Mouse (Mus musculus): ENCODE results near the gene Nupl2. TPM values are rescaled to one million over a fixed set of nuclear protein-coding genes. Genes with fewer than 3 reads are reported as not detected.

Nupl2 gene
- total RNA-seq (2021): 1 to 10 TPM; 5.6 to 6.5 TPM
- long read RNA-seq, experiment 1, transcript Nupl2-201 (7 exons, 2,914 nt): major isoform, 9 of 10 reads
- long read RNA-seq, experiment 1, partial matches to known transcripts: 0 of 10 reads
- long read RNA-seq, experiment 1, other reads (novel, unspliced or antisense): 1 of 10 reads
- long read RNA-seq, experiment 2, transcript Nupl2-201 (7 exons, 2,914 nt): major isoform, 13 of 15 reads
- long read RNA-seq, experiment 2, partial matches to known transcripts: 0 of 15 reads
- long read RNA-seq, experiment 2, other reads (novel, unspliced or antisense): 1 of 15 reads

GRCm38 (mm10) chr5:24164789-24165445, at the start of gene Nupl2:
Nupl2 (plus strand) TSS chr5:24164963.
- DNase-seq: peak; percentile 96
- intact Hi-C loops (cut with DNase I; ENCODE audit: low total_unique reads): loop anchor here (10.0 kb wide), 1 partner anchor 70 kb away; no protein-coding TSS in a partner anchor

GRCm38 (mm10) chr5:24122221-24122620, 42.5 kb upstream of the Nupl2 start:
- intact Hi-C loops (cut with DNase I; ENCODE audit: low total_unique reads): no loop called here
- DNase-seq: no peak

- intact Hi-C loops (cut with DNase I; ENCODE audit: low total_unique reads): no loop called here
Measured at GRCm38 (mm10) chr5:24124175-24124574, 40.6 kb upstream of the Nupl2 start.

GRCm38 (mm10) chr5:24124579-24125276, 40.0 kb upstream of the Nupl2 start:
- DNase-seq: no peak
- intact Hi-C loops (cut with DNase I; ENCODE audit: low total_unique reads): no loop called here

More at GRCm38 (mm10) chr5:24124175-24124574, 40.6 kb upstream of the Nupl2 start:
- DNase-seq: no peak

- DNase-seq: no peak
- intact Hi-C loops (cut with DNase I; ENCODE audit: low total_unique reads): no loop called here
Measured at GRCm38 (mm10) chr5:24125910-24126636, 38.7 kb upstream of the Nupl2 start.

GRCm38 (mm10) chr5:24126967-24127366, 37.8 kb upstream of the Nupl2 start:
- intact Hi-C loops (cut with DNase I; ENCODE audit: low total_unique reads): no loop called here
- DNase-seq: no peak

GRCm38 (mm10) chr5:24146964-24147363, 17.8 kb upstream of the Nupl2 start:
- no peak for DNase-seq
- intact Hi-C loops (cut with DNase I; ENCODE audit: low total_unique reads): no loop called here

GRCm38 (mm10) chr5:24152199-24152598, 12.6 kb upstream of the Nupl2 start:
- no peak for DNase-seq
- intact Hi-C loops (cut with DNase I; ENCODE audit: low total_unique reads): no loop called here

GRCm38 (mm10) chr5:24156774-24157173, 8.0 kb upstream of the Nupl2 start:
- DNase-seq: no peak
- intact Hi-C loops (cut with DNase I; ENCODE audit: low total_unique reads): no loop called here

GRCm38 (mm10) chr5:24167263-24167662, 2.5 kb downstream of the Nupl2 start:
- intact Hi-C loops (cut with DNase I; ENCODE audit: low total_unique reads): loop anchor here (10.0 kb wide), 1 partner anchor 72 kb away; no protein-coding TSS in a partner anchor

GRCm38 (mm10) chr5:24169881-24170280, 5.1 kb downstream of the Nupl2 start:
- intact Hi-C loops (cut with DNase I; ENCODE audit: low total_unique reads): loop anchor here (10.0 kb wide), 1 partner anchor 75 kb away; no protein-coding TSS in a partner anchor
- no peak for DNase-seq

More at GRCm38 (mm10) chr5:24167263-24167662, 2.5 kb downstream of the Nupl2 start:
- no peak for DNase-seq

GRCm38 (mm10) chr5:24172092-24172491, 7.3 kb downstream of the Nupl2 start:
- DNase-seq: no peak
- intact Hi-C loops (cut with DNase I; ENCODE audit: low total_unique reads): no loop called here

GRCm38 (mm10) chr5:24181514-24182295, 16.9 kb downstream of the Nupl2 start:
- intact Hi-C loops (cut with DNase I; ENCODE audit: low total_unique reads): no loop called here
- no peak for DNase-seq

GRCm38 (mm10) chr5:24182296-24182734, 17.6 kb downstream of the Nupl2 start:
- no peak for DNase-seq
- intact Hi-C loops (cut with DNase I; ENCODE audit: low total_unique reads): no loop called here

GRCm38 (mm10) chr5:24183096-24183495, 18.3 kb downstream of the Nupl2 start:
- intact Hi-C loops (cut with DNase I; ENCODE audit: low total_unique reads): no loop called here
- no peak for DNase-seq

- no peak for DNase-seq
- intact Hi-C loops (cut with DNase I; ENCODE audit: low total_unique reads): no loop called here
Measured at GRCm38 (mm10) chr5:24184011-24184410, 19.2 kb downstream of the Nupl2 start.

GRCm38 (mm10) chr5:24188476-24188875, 23.7 kb downstream of the Nupl2 start:
- DNase-seq: no peak
- intact Hi-C loops (cut with DNase I; ENCODE audit: low total_unique reads): no loop called here

GRCm38 (mm10) chr5:24191821-24192220, 27.1 kb downstream of the Nupl2 start:
- intact Hi-C loops (cut with DNase I; ENCODE audit: low total_unique reads): no loop called here
- no peak for DNase-seq

GRCm38 (mm10) chr5:24201006-24201405, 36.2 kb downstream of the Nupl2 start:
- no peak for DNase-seq
- intact Hi-C loops (cut with DNase I; ENCODE audit: low total_unique reads): no loop called here
